In the genomic region with DNA sequence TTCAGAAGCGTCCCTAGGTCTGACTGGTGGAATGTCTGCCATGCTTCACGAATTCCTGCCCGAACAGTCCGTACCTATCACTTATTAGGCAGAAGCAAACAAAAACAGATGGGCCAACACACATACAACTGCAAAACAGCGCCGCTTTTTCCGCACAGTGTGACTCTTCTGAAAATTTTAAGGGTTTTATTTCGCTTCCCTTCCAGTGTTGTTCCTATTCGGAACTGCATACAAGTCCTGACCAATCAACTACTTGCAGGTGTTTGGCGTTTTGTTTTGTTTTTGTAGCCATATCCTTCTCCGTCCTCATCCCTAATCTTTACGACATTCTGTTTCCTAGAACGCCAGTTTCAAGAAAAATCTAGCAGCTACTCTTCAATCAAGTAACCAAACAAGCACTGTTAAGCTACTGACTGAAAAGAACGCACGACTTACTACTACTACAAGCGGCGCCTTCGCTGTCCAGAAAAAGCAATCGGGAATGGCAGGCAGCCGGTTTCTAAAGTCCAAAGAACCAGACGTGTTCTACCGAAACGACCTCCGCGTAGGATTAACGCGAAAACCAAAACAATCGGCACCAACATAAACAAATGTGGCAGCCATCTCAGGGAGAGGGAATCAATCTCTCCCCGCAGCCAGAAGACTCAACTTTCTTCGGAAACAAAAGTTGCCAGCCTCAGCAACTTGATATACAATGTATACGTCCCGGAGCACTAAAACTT, we compare ENCODE assay signal across 8 mouse cellular contexts. TPM values are rescaled to one million over a fixed set of nuclear protein-coding genes. Genes with fewer than 3 reads are reported as not detected.
A peak's percentile ranks its signal among the peaks of the same experiment; 100 is the strongest.
DNase-seq lines count a peak whose midpoint lies in the region; ATAC-seq and TF ChIP-seq lines count a peak whose summit lies in the region.

No protein-coding gene starts in this region.

- ATAC-seq in lung, embryonic 14.5 days (ENCODE audit: insufficient read depth): no peak

- TF ChIP-seq POLR2A in heart, adult 2 months (IDR thresholded peaks at IDR 0.05; ENCODE audit: insufficient read depth, low read depth, low read length): no peak
- TF ChIP-seq POLR2A in olfactory bulb, adult 2 months (IDR thresholded peaks at IDR 0.05; ENCODE audit: insufficient read depth, low read depth, low read length): no peak

- DNase-seq in 416B (ENCODE audit: low read depth): peak; percentile 82
- peak; percentile 82 for DNase-seq in MEL-GATA-1-ER (ENCODE audit: extremely low read depth, low read depth)
- peak; percentile 46 for DNase-seq in embryo, embryonic 10 days (ENCODE audit: low spot score)
- DNase-seq in heart, adult 2 months: peak; percentile 52 to 60
- DNase-seq in kidney, adult 8-10 months: peak; percentile 42 to 52
- peak; percentile 73 for DNase-seq in lung, embryonic 14.5 days
- peak; percentile 29 to 41 for DNase-seq in urinary bladder, postnatal 36 days (ENCODE audit: low spot score in 2 of 2)

- H3K4me2 ChIP-seq in lung, embryonic 14.5 days: peak overlapping the region; percentile 81

- TF ChIP-seq CTCF in heart, adult 2 months (IDR thresholded peaks at IDR 0.05): peak; percentile 13; the same call in 1 of the 2 replicates
- no peak for TF ChIP-seq CTCF in lung, embryonic 14.5 days (IDR thresholded peaks at IDR 0.05; ENCODE audit: low read depth)
- TF ChIP-seq CTCF in olfactory bulb, adult 2 months (IDR thresholded peaks at IDR 0.05; ENCODE audit: insufficient read depth, low read depth, low read length): no peak

- H3K36me3 ChIP-seq in heart, adult 2 months (ENCODE audit: control insufficient read depth, insufficient read depth, low read length): peaks cover 16% of the 10 kb centered on the region
- no peaks in the 10 kb centered on the region for H3K36me3 ChIP-seq in lung, embryonic 14.5 days (ENCODE audit: insufficient read depth)

- H3K9ac ChIP-seq in heart, adult 2 months (ENCODE audit: low read depth, low read length): peak overlapping the region; percentile 96
- H3K9ac ChIP-seq in lung, embryonic 14.5 days: peak overlapping the region; percentile 99

- no peaks in the 10 kb centered on the region for H3K27me3 ChIP-seq in heart, adult 2 months (ENCODE audit: control insufficient read depth, insufficient read depth, low read length)
- no peaks in the 10 kb centered on the region for H3K27me3 ChIP-seq in lung, embryonic 14.5 days (ENCODE audit: insufficient read depth, low read length)

- H3K9me3 ChIP-seq in lung, embryonic 14.5 days (ENCODE audit: low read depth, low read length): no peaks in the 10 kb centered on the region

- no peak for TF ChIP-seq EP300 in heart, adult 2 months (IDR thresholded peaks at IDR 0.05; ENCODE audit: insufficient read depth, low read depth, low read length)

- peak overlapping the region; percentile 93 for H3K27ac ChIP-seq in heart, adult 2 months
- peak overlapping the region; percentile 100 for H3K27ac ChIP-seq in lung, embryonic 14.5 days (ENCODE audit: low read depth)
- peak overlapping the region; percentile 90; the same call in 1 of the 2 replicates for H3K27ac ChIP-seq in olfactory bulb, adult 2 months (ENCODE audit: insufficient read depth, low read depth, low read length)

- intact Hi-C loops in heart, adult 2 months (cut with DNase I): loop anchor here (2.0 to 5.0 kb wide), 2 partner anchors 47 to 145 kb away; a partner anchor contains a TSS

- under 1% methylated on average over 32 of the region's 32 CpGs for WGBS in heart, adult 2 months
- under 1% methylated on average over 32 of the region's 32 CpGs for WGBS in lung, embryonic 14.5 days
- WGBS in olfactory bulb, adult 2 months: under 1% methylated on average over 32 of the region's 32 CpGs

- H3K79me2 ChIP-seq in heart, adult 2 months (replicated peaks; ENCODE audit: control insufficient read depth, insufficient read depth, low read length): peaks cover 4% of the 10 kb centered on the region

- peaks cover 7% of the 10 kb centered on the region for H3K4me1 ChIP-seq in heart, adult 2 months (ENCODE audit: control insufficient read depth, insufficient read depth, low read length)
- H3K4me1 ChIP-seq in lung, embryonic 14.5 days (ENCODE audit: insufficient read depth): peaks cover 9% of the 10 kb centered on the region; the same call in 1 of the 2 replicates
- H3K4me1 ChIP-seq in olfactory bulb, adult 2 months (ENCODE audit: control insufficient read depth, insufficient read depth, low read length): no peaks in the 10 kb centered on the region

- H3K4me3 ChIP-seq in heart, adult 2 months: peak overlapping the region; percentile 84
- H3K4me3 ChIP-seq in lung, embryonic 14.5 days (ENCODE audit: low read depth, low read length): peak overlapping the region; percentile 97
- peak overlapping the region; percentile 81 for H3K4me3 ChIP-seq in olfactory bulb, adult 2 months (ENCODE audit: insufficient read depth, low read depth, low read length)

RNA-seq across cellular contexts. Expression of a gene that starts 0.9 kb away (rescaled TPM):
- 10 to 100 TPM; 44.0 to 47.5 TPM for total RNA-seq in heart, adult 2 months (2021)
- 6.2 and 11.9 TPM in 2 replicates for polyA plus RNA-seq in heart, adult 2 months (2012; rRNA removed)
- 30.7 and 32.5 TPM in 2 replicates for polyA plus RNA-seq in lung, embryonic 14.5 days (2014; fragmentation: Nextera tagmentation; extraction: Ambion mirVana)
- not detected in 2 replicates for polyA plus RNA-seq in olfactory bulb, adult 2 months (2012; ENCODE audit: insufficient read depth, insufficient read length, low replicate concordance, missing spikeins)
